Mouse (Mus musculus): Measurements from ENCODE around the gene Vax2.
A peak's percentile ranks its signal among the peaks of the same experiment; 100 is the strongest.

The Vax2 gene

GRCm38 (mm10) chr6:83711067-83711675 is at the start of gene Vax2:
TSS of gene Vax2 (plus strand) at chr6:83711264.
- peak; percentile 48 to 49 for DNase-seq

GRCm38 (mm10) chr6:83665009-83665408 is 46.1 kb upstream of the Vax2 start:
- DNase-seq: no peak

- DNase-seq: peak; percentile 70 to 73
Observed at GRCm38 (mm10) chr6:83673395-83673794, 37.7 kb upstream of the Vax2 start.

- no peak for DNase-seq
Observed at GRCm38 (mm10) chr6:83677757-83678156, 33.3 kb upstream of the Vax2 start, which contains the start of gene Cd207. TSS of gene Cd207 (minus strand) at chr6:83677857.

GRCm38 (mm10) chr6:83689374-83689773 is 21.7 kb upstream of the Vax2 start:
- no peak for DNase-seq

GRCm38 (mm10) chr6:83690277-83690676 is 20.8 kb upstream of the Vax2 start:
- peak; percentile 54 to 62 for DNase-seq

GRCm38 (mm10) chr6:83690936-83691335 is 20.1 kb upstream of the Vax2 start:
- DNase-seq: no peak

- DNase-seq: no peak
Observed at GRCm38 (mm10) chr6:83692962-83693361, 18.1 kb upstream of the Vax2 start.

- peak; percentile 60 to 61 for DNase-seq
Observed at GRCm38 (mm10) chr6:83693835-83694234, 17.2 kb upstream of the Vax2 start.

- no peak for DNase-seq
Observed at GRCm38 (mm10) chr6:83695731-83696130, 15.3 kb upstream of the Vax2 start.

GRCm38 (mm10) chr6:83696684-83697083 is 14.4 kb upstream of the Vax2 start:
- DNase-seq: no peak

- no peak for DNase-seq
Observed at GRCm38 (mm10) chr6:83697932-83698331, 13.1 kb upstream of the Vax2 start.

GRCm38 (mm10) chr6:83699971-83700370 is 11.1 kb upstream of the Vax2 start:
- DNase-seq: no peak

GRCm38 (mm10) chr6:83701001-83701400 is 10.1 kb upstream of the Vax2 start:
- no peak for DNase-seq

GRCm38 (mm10) chr6:83702146-83702999 is 8.7 kb upstream of the Vax2 start:
- no peak for DNase-seq

- no peak for DNase-seq
Observed at GRCm38 (mm10) chr6:83703000-83703721, 7.9 kb upstream of the Vax2 start.

GRCm38 (mm10) chr6:83703722-83704078 is 7.4 kb upstream of the Vax2 start:
- no peak for DNase-seq

GRCm38 (mm10) chr6:83704294-83704693 is 6.8 kb upstream of the Vax2 start:
- peak in 1 of 2 experiments; percentile 4 for DNase-seq

- no peak for DNase-seq
Observed at GRCm38 (mm10) chr6:83704701-83705100, 6.4 kb upstream of the Vax2 start.

- peak in 1 of 2 experiments; percentile 4 for DNase-seq
Observed at GRCm38 (mm10) chr6:83707738-83708510, 3.1 kb upstream of the Vax2 start.

- DNase-seq: peak in 1 of 2 experiments; percentile 17
Observed at GRCm38 (mm10) chr6:83710361-83711066, 550 bp upstream of the Vax2 start.

All from B cell, adult 2 months (primary cell).